Comparison of ENCODE assay signal across 30 mouse cellular contexts in genomic region chr3:113574578-113574977, GRCm38 (mm10). TPM values are rescaled to one million over a fixed set of nuclear protein-coding genes. Genes with fewer than 3 reads are reported as not detected.
DNase-seq lines count a peak whose midpoint lies in the region; ATAC-seq lines count a peak whose summit lies in the region.
"Had no signal": no experiment of that assay in that cellular context is flagged by ENCODE, and none has a peak within 500 bp of the region (broad histone marks: within the 10 kb centered on the region; RNA-seq: fewer than 3 reads in every experiment).

No protein-coding gene starts in this region.

- peak; percentile 20 to 67 for DNase-seq in adrenal gland, adult (ENCODE audit: inconsistent age in 2 of 2, low spot score in 1 of 2)
- DNase-seq in adrenal gland, adult 18-20 months (ENCODE audit: low spot score in 2 of 2), result no peak
- DNase-seq in 416B (ENCODE audit: low read depth), result peak; percentile 15
- peak; percentile 10 for DNase-seq in adrenal gland, postnatal 25 days
- DNase-seq in embryo, embryonic 10.5 days (ENCODE audit: low spot score), result no peak
- DNase-seq: cerebellum, adult 9-10 months; kidney, adult 9 months; kidney, postnatal 14 days; lung, postnatal 36 days had no signal

- ATAC-seq in liver, embryonic 15.5 days (ENCODE audit: insufficient read depth), result peak; percentile 77
- ATAC-seq in CD4-positive, CD25-positive, alpha-beta regulatory T cell, adult 4 months, result no peak
- no peak for ATAC-seq in forebrain, embryonic 13.5 days
- ATAC-seq: forebrain, embryonic 15.5 days; hindbrain, embryonic 16.5 days; midbrain, embryonic 13.5 days; Patski had no signal

- H3K9ac ChIP-seq in liver, embryonic 15.5 days, result no peak overlapping the region
- H3K9ac ChIP-seq in forebrain, embryonic 13.5 days, result no peak overlapping the region
- H3K9ac ChIP-seq: embryonic facial prominence, embryonic 15.5 days; forebrain, embryonic 15.5 days; intestine, embryonic 15.5 days; limb, embryonic 13.5 days; lung, embryonic 15.5 days; midbrain, embryonic 13.5 days had no signal

- H3K27ac ChIP-seq in liver, embryonic 15.5 days (replicated peaks), result no peak overlapping the region
- no peak overlapping the region for H3K27ac ChIP-seq in forebrain, embryonic 13.5 days
- H3K27ac ChIP-seq: embryonic facial prominence, embryonic 15.5 days; forebrain, embryonic 15.5 days; hindbrain, embryonic 10.5 days; intestine, embryonic 15.5 days; layer of hippocampus, adult 2 months; limb, embryonic 13.5 days; lung, embryonic 15.5 days; midbrain, embryonic 13.5 days had no signal

- H3K4me3 ChIP-seq in liver, embryonic 15.5 days (replicated peaks), result no peak overlapping the region
- H3K4me3 ChIP-seq in forebrain, embryonic 13.5 days, result no peak overlapping the region
- H3K4me3 ChIP-seq: embryonic facial prominence, embryonic 15.5 days; forebrain, embryonic 15.5 days; hindbrain, embryonic 10.5 days; intestine, embryonic 15.5 days; layer of hippocampus, adult 2 months; limb, embryonic 13.5 days; lung, embryonic 15.5 days; megakaryocyte, embryonic 14.5 days; midbrain, embryonic 13.5 days had no signal

- no peak overlapping the region for H3K4me2 ChIP-seq in liver, embryonic 15.5 days
- no peak overlapping the region for H3K4me2 ChIP-seq in forebrain, embryonic 13.5 days
- H3K4me2 ChIP-seq: embryonic facial prominence, embryonic 15.5 days; forebrain, embryonic 15.5 days; heart, embryonic 11.5 days; intestine, embryonic 15.5 days; limb, embryonic 13.5 days; lung, embryonic 15.5 days; midbrain, embryonic 13.5 days had no signal

- no peaks in the 10 kb centered on the region for H3K36me3 ChIP-seq in liver, embryonic 15.5 days (replicated peaks)
- H3K36me3 ChIP-seq in forebrain, embryonic 13.5 days (ENCODE audit: poor library complexity, severe bottlenecking), result no peaks in the 10 kb centered on the region
- H3K36me3 ChIP-seq: embryonic facial prominence, embryonic 15.5 days; forebrain, embryonic 15.5 days; hindbrain, embryonic 10.5 days; intestine, embryonic 15.5 days; limb, embryonic 13.5 days; lung, embryonic 15.5 days; midbrain, embryonic 13.5 days had no signal

- no peaks in the 10 kb centered on the region for H3K27me3 ChIP-seq in liver, embryonic 15.5 days
- no peaks in the 10 kb centered on the region for H3K27me3 ChIP-seq in forebrain, embryonic 13.5 days
- H3K27me3 ChIP-seq: embryonic facial prominence, embryonic 15.5 days; forebrain, embryonic 15.5 days; intestine, embryonic 15.5 days; limb, embryonic 13.5 days; lung, embryonic 15.5 days; megakaryocyte, embryonic 14.5 days; midbrain, embryonic 13.5 days had no signal

- no peaks in the 10 kb centered on the region for H3K4me1 ChIP-seq in liver, embryonic 15.5 days (replicated peaks)
- no peaks in the 10 kb centered on the region for H3K4me1 ChIP-seq in forebrain, embryonic 13.5 days
- H3K4me1 ChIP-seq: embryonic facial prominence, embryonic 15.5 days; forebrain, embryonic 15.5 days; hindbrain, embryonic 10.5 days; intestine, embryonic 15.5 days; limb, embryonic 13.5 days; lung, embryonic 15.5 days; megakaryocyte, embryonic 14.5 days; midbrain, embryonic 13.5 days had no signal

- 53% methylated on average over 4 of the region's 4 CpGs for WGBS in liver, embryonic 15.5 days (ENCODE audit: insufficient replicate concordance)
- WGBS in forebrain, embryonic 13.5 days, result 86% methylated on average over 4 of the region's 4 CpGs

- no peaks in the 10 kb centered on the region for H3K9me3 ChIP-seq in liver, embryonic 15.5 days (replicated peaks)
- no peaks in the 10 kb centered on the region for H3K9me3 ChIP-seq in forebrain, embryonic 13.5 days (replicated peaks)
- H3K9me3 ChIP-seq: embryonic facial prominence, embryonic 15.5 days; forebrain, embryonic 15.5 days; hindbrain, embryonic 10.5 days; intestine, embryonic 15.5 days; limb, embryonic 13.5 days; lung, embryonic 15.5 days; megakaryocyte, embryonic 14.5 days; midbrain, embryonic 13.5 days had no signal

RNA-seq across cellular contexts. Expression of gene Amy1, which starts 31.9 kb away (rescaled TPM):
- 10 to 100 TPM; 54.4 to 71.4 TPM for total RNA-seq in adrenal gland, adult 18-20 months (2021)
- 57.2 and 61.9 TPM in 2 replicates for total RNA-seq in adrenal gland, postnatal 25 days (2021)
- polyA plus RNA-seq in liver, embryonic 15.5 days (2015; fragmentation: Nextera tagmentation; extraction: Ambion mirVana), result 18.5 and 21.0 TPM in 2 replicates
- polyA plus RNA-seq in CD4-positive, CD25-positive, alpha-beta regulatory T cell, adult 4 months (2017; shearing (Covaris generic)), result 1 to 10 TPM; 1.0 to 1.8 TPM
- 5.0 and 5.7 TPM in 2 replicates for polyA plus RNA-seq in forebrain, embryonic 13.5 days (2015; fragmentation: Nextera tagmentation; extraction: Ambion mirVana)
- total RNA-seq: monocyte, adult 5-6 weeks had no signal

RNA-seq across cellular contexts. Expression of gene Amy2a1, which starts 42.4 kb away (rescaled TPM):
- not detected for total RNA-seq in adrenal gland, adult 18-20 months (2021)
- total RNA-seq in adrenal gland, postnatal 25 days (2021), result not detected in 2 replicates
- 5.0 and 30.4 TPM in 2 replicates for polyA plus RNA-seq in liver, embryonic 15.5 days (2015; fragmentation: Nextera tagmentation; extraction: Ambion mirVana)
- not detected for polyA plus RNA-seq in CD4-positive, CD25-positive, alpha-beta regulatory T cell, adult 4 months (2017; shearing (Covaris generic))
- polyA plus RNA-seq in forebrain, embryonic 13.5 days (2015; fragmentation: Nextera tagmentation; extraction: Ambion mirVana), result 2.4 TPM in 1 of 2 replicates, not detected in the other
- total RNA-seq: ES-E14; layer of hippocampus, adult 2 months; left cerebral cortex, postnatal 25 days; monocyte, adult 5-6 weeks had no signal
- polyA plus RNA-seq: forebrain, embryonic 15.5 days; gonadal fat pad, adult 2 months; heart, embryonic 11.5 days; heart, postnatal 0 days; hindbrain, embryonic 10.5 days; hindbrain, embryonic 16.5 days; neural tube, embryonic 11.5 days; Patski had no signal

RNA-seq across cellular contexts. Expression of gene Rnpc3, which starts 55.4 kb away (rescaled TPM):
- 10 to 100 TPM; 20.7 to 24.7 TPM for total RNA-seq in adrenal gland, adult 18-20 months (2021)
- 29.5 and 34.5 TPM in 2 replicates for total RNA-seq in adrenal gland, postnatal 25 days (2021)
- 15.4 and 15.5 TPM in 2 replicates for polyA plus RNA-seq in liver, embryonic 15.5 days (2015; fragmentation: Nextera tagmentation; extraction: Ambion mirVana)
- polyA plus RNA-seq in CD4-positive, CD25-positive, alpha-beta regulatory T cell, adult 4 months (2017; shearing (Covaris generic)), result 10 to 100 TPM; 30.4 to 34.4 TPM
- polyA plus RNA-seq in forebrain, embryonic 13.5 days (2015; fragmentation: Nextera tagmentation; extraction: Ambion mirVana), result 50.7 and 54.5 TPM in 2 replicates

Comparison
In these comparisons a context has a peak if more than half of its experiments do, and no peak if none do; other contexts are left out.
1. DNase-seq: peak in adrenal gland, adult (2 of 2), 416B (single experiment) and adrenal gland, postnatal 25 days (single experiment); none in adrenal gland, adult 18-20 months (0 of 2) and embryo, embryonic 10.5 days (single experiment).